Mouse (Mus musculus) lung, adult 2 months (tissue): ENCODE results near the gene Gkn3. TPM values are rescaled to one million over a fixed set of nuclear protein-coding genes. Genes with fewer than 3 reads are reported as not detected.

Source experiments
- DNase-seq: peaks from one replicate; pipeline ENCODE4 v3.0.0; 2022
- H3K4me1 ChIP-seq: fragments of 200-500 bp; 2 replicates; pipeline ENCODE4 v1.6.1; 2011; ENCODE audit warnings: low read length; ENCODE audit not compliant: control insufficient read depth, insufficient read depth
- H3K4me3 ChIP-seq: fragments of 200-500 bp; replicated peaks from 2 replicates; pipeline ENCODE3; 2011; ENCODE audit warnings: low read depth, mild to moderate bottlenecking, control low read depth, low read length; ENCODE audit errors: extremely low read depth
- CTCF ChIP-seq: fragments of 200-500 bp; IDR thresholded peaks from 2 replicates; pipeline ENCODE4 v1.5.1; 2011; ENCODE audit warnings: mild to moderate bottlenecking, low read length, control low read depth; ENCODE audit not compliant: insufficient read depth
- POLR2A ChIP-seq: fragments of 200-500 bp; IDR thresholded peaks from 2 replicates; pipeline ENCODE4 v1.6.1; 2011; ENCODE audit warnings: low read depth, mild to moderate bottlenecking, control low read depth, low read length, borderline replicate concordance; ENCODE audit errors: extremely low read depth
- WGBS: fragments of 180-500 bp; shearing (Covaris S2); methylation state at CpG from one replicate; pipeline ENCODE4 v1.1.7; 2018; 5-methylcytosine and 5-hydroxymethylcytosine counted together
- polyA plus RNA-seq: library from polyadenylated mRNA; depleted of rRNA; stranded (reverse); fragments of >200 nt; gene quantifications from 2 replicates; pipeline ENCODE4 v1.2.3, GENCODE M21; 2012; rRNA removed

The Gkn3 gene
- polyA plus RNA-seq = 3.2 and 11.7 TPM in 2 replicates

DNA sequence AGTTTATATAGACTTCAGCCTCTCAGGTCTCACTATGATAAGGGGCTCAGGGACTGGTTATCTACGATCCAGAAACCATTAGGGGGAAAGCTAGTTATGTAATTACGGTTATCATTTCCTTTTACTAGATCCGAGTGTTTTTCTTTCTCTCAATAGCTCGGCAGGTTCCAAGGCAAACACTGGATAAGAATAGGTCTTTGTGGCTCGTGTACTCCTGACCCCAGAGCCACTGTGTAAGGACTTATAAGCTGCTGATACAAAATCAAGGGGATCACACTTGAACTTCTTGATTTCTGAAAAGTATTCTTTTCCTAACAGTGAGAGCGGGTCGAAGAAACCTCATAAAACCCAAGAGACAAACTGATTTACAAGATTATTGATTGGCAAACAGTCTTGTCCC lies at the start of gene Gkn3:
Gkn3 (minus strand) TSS at position 59 of the 400 bp plus-strand sequence.
- TF ChIP-seq CTCF (no peak), POLR2A (no peak)

DNA sequence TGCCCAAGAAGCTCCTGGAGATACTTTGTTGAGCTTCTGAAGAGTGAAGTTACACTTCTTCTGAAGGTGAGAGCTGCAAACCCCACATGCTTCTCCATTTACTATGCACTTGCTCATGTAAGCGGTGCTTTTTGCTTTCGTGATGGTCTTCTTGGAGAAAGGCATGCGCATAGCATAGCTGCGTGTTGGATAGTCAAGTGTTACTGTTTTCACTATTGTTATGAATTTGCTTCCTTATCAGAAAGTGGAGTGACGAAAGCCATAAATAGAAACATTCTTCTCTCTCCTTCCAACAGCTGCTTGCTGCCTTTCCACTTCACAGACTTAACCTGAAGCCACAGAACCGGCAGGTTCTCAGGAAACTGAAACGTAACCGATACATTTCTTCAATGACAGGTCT lies 48.0 kb upstream of the Gkn3 start:
- H3K4me1 ChIP-seq = no peaks in the 10 kb centered on the region
- 50% methylated on average over 8 of the region's 8 CpGs for WGBS
- no peak for DNase-seq
- TF ChIP-seq POLR2A (no peak), CTCF (no peak)
- H3K4me3 ChIP-seq = no peak overlapping the region

More for the DNA sequence above, at the start of gene Gkn3:
- DNase-seq = no peak
- 42% methylated on average over 7 of the region's 7 CpGs for WGBS
- no peak within 1 kb of the TSS for H3K4me3 ChIP-seq
- H3K4me1 ChIP-seq = peaks cover 7% of the 10 kb centered on the region

DNA sequence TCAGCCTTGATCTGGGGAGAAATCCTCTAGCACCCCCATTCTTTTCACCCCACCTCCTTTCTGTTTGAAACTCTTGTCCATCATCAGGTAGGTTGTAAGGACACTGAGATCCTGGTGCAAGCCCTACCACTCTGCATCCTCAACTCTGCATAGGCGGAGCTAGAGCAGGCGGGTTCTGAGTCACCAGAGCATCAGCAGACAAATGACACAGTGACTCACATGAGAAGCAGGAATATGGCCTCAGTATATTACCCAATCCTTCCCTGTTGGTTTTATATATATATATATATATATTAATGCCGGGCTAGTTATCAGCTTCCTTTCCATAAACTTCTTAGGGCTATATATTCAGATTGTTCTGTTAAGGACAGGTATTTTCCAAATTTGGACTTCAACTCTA lies 47.1 kb upstream of the Gkn3 start:
- H3K4me1 ChIP-seq = no peaks in the 10 kb centered on the region
- no peak for DNase-seq
- no peak for TF ChIP-seq POLR2A
- TF ChIP-seq CTCF = no peak
- WGBS = 96% methylated on average over 3 of the region's 3 CpGs
- H3K4me3 ChIP-seq = no peak overlapping the region

DNA sequence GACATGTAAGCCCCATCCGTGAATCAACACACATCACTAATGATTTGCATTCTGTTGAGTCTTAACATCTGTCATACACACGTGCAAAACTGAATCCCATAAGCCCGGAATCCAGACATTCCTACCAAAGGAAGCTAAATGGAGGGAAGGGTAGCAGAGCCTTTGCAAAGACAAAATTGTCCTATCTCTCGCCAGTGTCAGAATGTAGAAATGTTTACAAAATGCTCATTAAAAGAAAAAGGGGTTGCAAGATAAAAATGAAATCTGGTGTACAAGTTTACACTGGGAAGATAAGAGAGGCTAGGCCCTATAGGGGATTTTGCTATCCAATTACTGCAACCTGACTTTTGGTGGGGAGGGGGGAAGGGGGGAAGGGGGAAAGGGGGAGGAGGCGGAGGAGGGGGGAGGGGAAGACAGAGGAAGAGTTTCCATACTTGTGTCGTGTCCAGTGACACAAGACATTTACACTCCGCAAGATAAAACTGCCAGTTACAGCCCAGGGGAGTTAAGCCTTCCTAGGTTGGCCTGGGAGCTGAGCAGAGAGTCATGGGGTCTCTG lies 39.8 kb upstream of the Gkn3 start, which contains the start of gene Bmp10:
Bmp10 (plus strand) TSS at position 508 of the 558 bp plus-strand sequence.
- no peak within 1 kb of the TSS for H3K4me3 ChIP-seq
- H3K4me1 ChIP-seq = no peaks in the 10 kb centered on the region
- no peak for TF ChIP-seq CTCF
- WGBS = 60% methylated on average over 7 of the region's 7 CpGs
- no peak for DNase-seq

DNA sequence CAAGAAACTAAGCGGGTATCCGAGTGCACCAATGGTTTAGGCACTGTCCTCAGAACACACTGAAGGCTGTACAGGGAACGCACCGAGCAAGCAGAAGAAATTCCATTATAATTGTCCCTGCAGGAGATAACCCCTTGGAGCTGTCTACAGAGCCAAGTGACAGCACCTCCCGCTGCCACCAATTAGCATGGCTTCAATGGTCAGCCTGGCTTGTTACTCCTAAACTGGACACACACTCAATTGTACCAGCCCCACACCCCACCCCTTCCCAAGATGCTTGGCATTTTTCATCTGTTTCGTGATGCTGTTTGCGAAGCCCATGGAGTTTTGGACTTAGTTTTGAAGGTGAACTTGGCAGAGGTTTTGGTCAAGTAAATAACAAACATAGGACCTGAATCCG lies 38.9 kb upstream of the Gkn3 start:
- no peaks in the 10 kb centered on the region for H3K4me1 ChIP-seq
- no peak for DNase-seq
- WGBS = 76% methylated on average over 8 of the region's 8 CpGs
- no peak overlapping the region for H3K4me3 ChIP-seq
- no peak for TF ChIP-seq CTCF
- TF ChIP-seq POLR2A = no peak

DNA sequence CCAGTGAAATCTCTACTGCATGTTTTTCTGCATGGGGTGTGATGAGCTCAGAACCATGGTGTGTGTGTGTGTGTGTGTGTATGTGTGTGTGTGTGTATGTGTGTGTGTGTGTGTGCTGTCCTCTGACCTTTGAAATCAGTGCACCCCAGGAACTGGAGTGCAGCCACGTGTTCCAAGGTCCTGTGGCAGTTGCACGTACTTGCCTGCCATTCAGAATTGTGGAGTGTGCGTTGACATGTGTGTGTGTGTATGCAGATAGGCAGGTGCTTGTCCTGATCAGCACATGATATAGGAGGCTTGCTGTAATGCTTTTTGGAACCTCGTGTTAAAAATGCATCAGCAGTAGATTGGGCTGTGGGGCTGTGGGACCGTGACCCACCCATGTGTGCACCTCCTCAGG lies 38.2 kb upstream of the Gkn3 start:
- H3K4me3 ChIP-seq = no peak overlapping the region
- no peak for DNase-seq
- TF ChIP-seq POLR2A = no peak
- no peak for TF ChIP-seq CTCF
- H3K4me1 ChIP-seq = peaks cover 3% of the 10 kb centered on the region
- 73% methylated on average over 5 of the region's 5 CpGs for WGBS

DNA sequence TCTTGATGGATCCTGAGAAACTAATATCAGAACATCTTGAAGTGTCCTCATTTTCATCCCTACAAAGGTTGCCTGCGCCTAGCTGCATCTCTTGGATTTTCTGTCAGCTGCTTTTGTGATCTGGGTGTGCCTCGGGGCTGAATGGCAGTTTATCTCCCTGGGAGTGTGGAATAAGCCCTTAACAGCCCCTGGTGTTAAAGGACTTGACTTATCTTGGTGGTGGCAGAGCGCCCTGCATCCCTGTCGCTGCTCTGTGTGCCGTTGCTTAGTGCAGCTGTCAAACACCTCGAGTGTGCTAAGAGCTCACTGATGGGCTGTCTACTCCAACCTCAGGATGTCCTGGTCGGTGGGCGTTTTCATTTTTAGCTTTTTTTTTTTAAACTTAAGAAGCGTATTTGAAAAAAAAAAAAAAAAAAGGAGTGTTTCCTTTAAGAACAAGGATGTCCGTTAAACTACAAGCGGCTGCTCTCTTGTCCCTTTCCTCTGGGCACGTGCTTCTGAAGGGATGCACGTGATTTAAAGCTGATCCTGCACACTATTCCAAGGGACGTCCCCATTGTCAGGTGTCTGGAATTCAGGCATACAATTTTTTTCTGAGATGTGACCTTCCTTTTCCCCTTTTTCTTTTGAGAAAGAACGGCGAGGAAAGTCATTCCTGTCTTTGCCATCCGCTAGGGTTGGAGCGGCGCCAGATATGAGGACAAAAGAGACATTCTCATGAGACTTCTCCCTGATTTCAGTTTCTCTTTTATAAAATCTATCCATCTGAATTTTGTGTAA lies 35.5 kb upstream of the Gkn3 start:
- TF ChIP-seq CTCF = no peak
- peaks cover 3% of the 10 kb centered on the region for H3K4me1 ChIP-seq
- WGBS = 29% methylated on average over 19 of the region's 19 CpGs
- DNase-seq = no peak
- peak overlapping the region; percentile 2 for H3K4me3 ChIP-seq

DNA sequence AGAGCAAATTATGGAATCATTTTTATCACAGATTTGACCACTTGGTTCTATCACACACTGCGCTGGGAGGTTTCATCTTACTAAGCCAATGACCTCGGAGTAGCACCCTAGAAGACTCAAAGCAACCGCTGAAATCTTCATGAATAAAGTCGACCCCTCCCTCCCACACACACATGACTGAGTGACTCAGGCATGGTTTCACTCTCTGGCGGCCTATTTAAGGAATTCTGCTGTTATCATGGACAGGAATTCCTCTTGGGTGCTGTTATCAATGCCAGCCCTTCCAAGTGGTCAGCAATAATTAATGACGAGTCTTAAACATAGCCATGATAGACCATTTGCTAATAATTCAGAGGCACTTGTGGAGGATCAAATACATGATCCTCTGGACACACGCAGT lies 33.6 kb upstream of the Gkn3 start:
- peaks cover 3% of the 10 kb centered on the region for H3K4me1 ChIP-seq
- no peak for DNase-seq
- TF ChIP-seq CTCF = no peak
- TF ChIP-seq POLR2A = no peak
- 40% methylated on average over 7 of the region's 7 CpGs for WGBS
- no peak overlapping the region for H3K4me3 ChIP-seq

DNA sequence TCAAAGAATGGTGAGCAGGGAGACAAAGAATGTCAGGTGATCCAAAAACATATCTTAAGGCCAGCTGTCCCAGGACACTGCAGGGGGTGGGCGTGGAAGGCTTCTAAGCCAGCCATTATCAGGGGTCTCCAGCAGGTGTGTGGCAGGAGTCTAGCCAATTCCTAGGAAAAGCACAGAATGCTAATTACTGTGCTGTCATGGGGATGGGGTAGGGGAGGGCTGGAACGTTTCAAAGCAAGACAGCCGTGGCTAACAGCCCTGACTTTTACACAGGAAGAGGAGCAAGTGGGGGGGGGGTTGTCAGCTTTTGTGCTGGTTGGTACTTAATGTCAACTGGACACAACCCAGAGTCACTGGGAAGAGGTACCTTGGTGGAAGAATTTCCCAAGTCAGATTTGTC lies 23.3 kb upstream of the Gkn3 start:
- TF ChIP-seq CTCF = no peak
- Histone ChIP-seq H3K4me1 (no peaks in the 10 kb centered on the region), H3K4me3 (no peak overlapping the region)
- no peak for DNase-seq
- WGBS = 43% methylated on average over 3 of the region's 3 CpGs

DNA sequence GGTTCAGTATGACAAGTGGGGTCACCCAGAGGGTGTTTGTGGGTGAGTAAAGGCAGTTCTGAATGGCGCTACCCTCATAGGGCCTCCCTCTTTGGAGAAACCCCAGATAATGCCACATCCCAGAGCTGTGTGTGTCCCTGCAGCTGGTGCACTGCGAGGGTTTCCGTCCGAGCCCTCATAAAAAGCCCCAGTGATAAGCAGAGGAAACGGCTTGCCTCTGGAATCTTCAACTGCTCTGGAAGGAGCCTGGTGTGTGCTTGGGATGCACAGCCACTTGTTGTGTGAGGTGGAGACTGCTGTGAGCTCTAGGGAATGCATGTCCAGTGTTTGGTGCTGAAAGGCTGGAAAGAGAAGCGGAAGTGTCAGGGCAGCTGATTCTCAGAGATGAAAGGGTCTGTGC lies 12.7 kb upstream of the Gkn3 start:
- peaks cover 3% of the 10 kb centered on the region for H3K4me1 ChIP-seq
- H3K4me3 ChIP-seq = no peak overlapping the region
- DNase-seq = no peak
- WGBS = 64% methylated on average over 6 of the region's 6 CpGs
- no peak for TF ChIP-seq CTCF
- TF ChIP-seq POLR2A = no peak
